ENCODE assay signal across 8 mouse cellular contexts in the genomic region with DNA sequence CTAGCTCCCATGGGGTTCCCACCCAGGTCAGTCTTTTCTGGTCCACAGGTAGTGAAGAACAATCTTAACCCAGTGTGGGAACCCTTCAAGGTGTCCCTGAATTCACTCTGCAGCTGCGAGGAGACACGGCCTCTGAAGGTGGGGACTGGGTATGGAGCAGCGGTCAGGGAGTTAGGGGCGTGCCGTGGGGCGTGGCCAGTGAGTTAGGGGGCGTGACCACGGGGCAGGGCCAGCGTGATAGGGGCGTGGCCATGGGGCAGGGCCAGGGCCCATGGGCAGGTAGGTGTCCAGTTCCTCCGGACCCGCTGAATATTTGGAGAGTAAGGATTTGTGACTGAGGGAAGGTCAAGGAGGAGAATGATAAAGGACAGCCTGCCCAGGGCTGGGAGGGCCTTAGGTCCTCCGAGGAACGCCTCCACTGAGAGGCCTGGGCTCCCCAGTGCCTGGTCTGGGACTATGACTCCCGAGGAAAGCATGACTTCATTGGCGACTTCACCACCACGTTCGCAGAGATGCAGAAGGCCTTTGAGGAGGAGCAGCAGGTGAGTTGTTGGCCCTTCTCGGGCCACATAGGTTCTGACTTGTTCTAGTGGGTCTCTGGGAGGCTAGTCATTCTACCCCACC. TPM values are rescaled to one million over a fixed set of nuclear protein-coding genes. Genes with fewer than 3 reads are reported as not detected.
DNase-seq lines count a peak whose midpoint lies in the region; ATAC-seq and TF ChIP-seq lines count a peak whose summit lies in the region.
"Had no signal": no experiment of that assay in that cellular context is flagged by ENCODE, and none has a peak within 500 bp of the region (broad histone marks: within the 10 kb centered on the region; RNA-seq: fewer than 3 reads in every experiment).

No protein-coding gene starts in this region.

- whole genome bisulfite sequencing in midbrain, postnatal 0 days, result 9% methylated on average over 19 of the region's 19 CpGs
- WGBS in midbrain, embryonic 13.5 days, result 5% methylated on average over 19 of the region's 19 CpGs
- 4% methylated on average over 19 of the region's 19 CpGs for WGBS in embryonic facial prominence, embryonic 10.5 days
- 10% methylated on average over 19 of the region's 19 CpGs for WGBS in lung, embryonic 16.5 days
- WGBS in cerebellum, adult 2 months, result 22% methylated on average over 19 of the region's 19 CpGs

- no peak overlapping the region for H3K4me2 ChIP-seq in midbrain, postnatal 0 days (ENCODE audit: low read depth, low read length, poor library complexity, severe bottlenecking)
- no peak overlapping the region for H3K4me2 ChIP-seq in midbrain, embryonic 13.5 days (replicated peaks)
- no peak overlapping the region for H3K4me2 ChIP-seq in lung, embryonic 16.5 days (ENCODE audit: low read depth, low read length)
- H3K4me2 ChIP-seq: neural tube, embryonic 13.5 days had no signal

- H3K9me3 ChIP-seq in midbrain, postnatal 0 days (ENCODE audit: low read length), result no peaks in the 10 kb centered on the region
- H3K9me3 ChIP-seq in midbrain, embryonic 13.5 days, result no peaks in the 10 kb centered on the region
- no peaks in the 10 kb centered on the region for H3K9me3 ChIP-seq in embryonic facial prominence, embryonic 10.5 days
- H3K9me3 ChIP-seq in lung, embryonic 16.5 days (ENCODE audit: control insufficient read depth, low read length), result no peaks in the 10 kb centered on the region
- H3K9me3 ChIP-seq: neural tube, embryonic 13.5 days had no signal

- H3K9ac ChIP-seq in midbrain, postnatal 0 days (replicated peaks; ENCODE audit: low read length, poor library complexity, severe bottlenecking), result no peak overlapping the region
- H3K9ac ChIP-seq in midbrain, embryonic 13.5 days (replicated peaks), result no peak overlapping the region
- no peak overlapping the region for H3K9ac ChIP-seq in lung, embryonic 16.5 days (ENCODE audit: low read length)
- H3K9ac ChIP-seq: neural tube, embryonic 13.5 days had no signal

- no peak overlapping the region for H3K4me3 ChIP-seq in midbrain, postnatal 0 days (ENCODE audit: low read depth, low read length)
- H3K4me3 ChIP-seq in midbrain, embryonic 13.5 days (replicated peaks), result no peak overlapping the region
- H3K4me3 ChIP-seq in embryonic facial prominence, embryonic 10.5 days, result peak overlapping the region; percentile 41
- no peak overlapping the region for H3K4me3 ChIP-seq in lung, embryonic 16.5 days (ENCODE audit: low read length)
- no peak overlapping the region for H3K4me3 ChIP-seq in cerebellum, adult 2 months (replicated peaks; ENCODE audit: insufficient read depth, low read depth, low read length)
- H3K4me3 ChIP-seq: neural tube, embryonic 13.5 days had no signal

- ATAC-seq in midbrain, postnatal 0 days (ENCODE audit: low FRiP score), result peak; percentile 31; the same call in 1 of the 2 replicates
- ATAC-seq in midbrain, embryonic 13.5 days, result no peak
- ATAC-seq in lung, embryonic 16.5 days (ENCODE audit: low read depth), result peak; percentile 55

- no peak for TF ChIP-seq POLR2A in cerebellum, adult 2 months (IDR thresholded peaks at IDR 0.05; ENCODE audit: borderline replicate concordance, insufficient read depth, low read length)

- no peak overlapping the region for H3K27ac ChIP-seq in midbrain, postnatal 0 days (ENCODE audit: low read depth, low read length)
- no peak overlapping the region for H3K27ac ChIP-seq in midbrain, embryonic 13.5 days
- H3K27ac ChIP-seq in embryonic facial prominence, embryonic 10.5 days (replicated peaks), result no peak overlapping the region
- H3K27ac ChIP-seq in lung, embryonic 16.5 days (ENCODE audit: low read length), result no peak overlapping the region
- no peak overlapping the region for H3K27ac ChIP-seq in cerebellum, adult 2 months (ENCODE audit: insufficient read depth, low read length)
- H3K27ac ChIP-seq: neural tube, embryonic 13.5 days had no signal

- H3K27me3 ChIP-seq in midbrain, postnatal 0 days (ENCODE audit: insufficient read depth, low read length), result peaks cover 8% of the 10 kb centered on the region
- H3K27me3 ChIP-seq in midbrain, embryonic 13.5 days, result peaks cover 26% of the 10 kb centered on the region
- peaks cover 63% of the 10 kb centered on the region for H3K27me3 ChIP-seq in embryonic facial prominence, embryonic 10.5 days (replicated peaks; ENCODE audit: low read depth, poor library complexity, severe bottlenecking)
- peaks cover 8% of the 10 kb centered on the region for H3K27me3 ChIP-seq in lung, embryonic 16.5 days (ENCODE audit: control insufficient read depth, insufficient read depth, low read depth, low read length)
- no peaks in the 10 kb centered on the region for H3K27me3 ChIP-seq in cerebellum, adult 2 months (ENCODE audit: control insufficient read depth, insufficient read depth, low read length)

- no peaks in the 10 kb centered on the region for H3K36me3 ChIP-seq in midbrain, postnatal 0 days (ENCODE audit: insufficient read depth, low read length)
- no peaks in the 10 kb centered on the region for H3K36me3 ChIP-seq in midbrain, embryonic 13.5 days
- no peaks in the 10 kb centered on the region for H3K36me3 ChIP-seq in embryonic facial prominence, embryonic 10.5 days (replicated peaks)
- H3K36me3 ChIP-seq in lung, embryonic 16.5 days (ENCODE audit: control insufficient read depth, insufficient read depth, low read length), result no peaks in the 10 kb centered on the region
- H3K36me3 ChIP-seq: neural tube, embryonic 13.5 days had no signal

- no peak for TF ChIP-seq CTCF in midbrain, postnatal 0 days (IDR thresholded peaks at IDR 0.05)
- TF ChIP-seq CTCF in cerebellum, adult 2 months (IDR thresholded peaks at IDR 0.05; ENCODE audit: borderline replicate concordance, insufficient read depth, low read depth, low read length), result no peak

- no peak for DNase-seq in midbrain, postnatal 0 days (ENCODE audit: low spot score)
- peak; percentile 85 for DNase-seq in embryonic facial prominence, embryonic 10.5 days (ENCODE audit: low spot score)
- peak; percentile 78 for DNase-seq in kidney, adult 9 months
- no peak for DNase-seq in cerebellum, adult 2 months
- no peak for DNase-seq in cerebellum, adult 9-11 months

- H3K4me1 ChIP-seq in midbrain, postnatal 0 days (ENCODE audit: insufficient read depth, low read length), result no peaks in the 10 kb centered on the region
- 0 out of 2 replicates have a peak, but pooled peaks cover 3% of the 10 kb centered on the region for H3K4me1 ChIP-seq in midbrain, embryonic 13.5 days (replicated peaks)
- H3K4me1 ChIP-seq in embryonic facial prominence, embryonic 10.5 days, result peaks cover 41% of the 10 kb centered on the region
- no peaks in the 10 kb centered on the region for H3K4me1 ChIP-seq in lung, embryonic 16.5 days (replicated peaks; ENCODE audit: control insufficient read depth, insufficient read depth, low read length)
- H3K4me1 ChIP-seq in cerebellum, adult 2 months (ENCODE audit: control insufficient read depth, insufficient read depth, low read length), result peaks cover 4% of the 10 kb centered on the region; the same call in 1 of the 2 replicates

RNA-seq across cellular contexts. Expression of a gene that starts 9.1 kb away (rescaled TPM):
- total RNA-seq in midbrain, postnatal 0 days (2014; rRNA removed), result 29.2 and 33.0 TPM in 2 replicates
- 28.0 and 29.1 TPM in 2 replicates for polyA plus RNA-seq in midbrain, postnatal 0 days (2015; fragmentation: Nextera tagmentation; extraction: Ambion mirVana)
- 1.6 and 1.9 TPM in 2 replicates for polyA plus RNA-seq in midbrain, embryonic 13.5 days (2015; fragmentation: Nextera tagmentation; extraction: Ambion mirVana)
- 1.8 and 2.0 TPM in 2 replicates for polyA plus RNA-seq in embryonic facial prominence, embryonic 10.5 days (2016; fragmentation: Nextera tagmentation; extraction: Ambion mirVana)
- 0.73 and 0.83 TPM in 2 replicates for polyA plus RNA-seq in lung, embryonic 16.5 days (2015; fragmentation: Nextera tagmentation; extraction: Ambion mirVana)
- 6.2 and 7.1 TPM in 2 replicates for polyA plus RNA-seq in cerebellum, adult 2 months (2012; rRNA removed)

RNA-seq across cellular contexts. Expression of a gene that starts 24.2 kb away (rescaled TPM):
- 2,117 and 2,785 TPM in 2 replicates for total RNA-seq in midbrain, postnatal 0 days (2014; rRNA removed)
- 801 and 821 TPM in 2 replicates for polyA plus RNA-seq in midbrain, postnatal 0 days (2015; fragmentation: Nextera tagmentation; extraction: Ambion mirVana)
- 776 and 798 TPM in 2 replicates for polyA plus RNA-seq in midbrain, embryonic 13.5 days (2015; fragmentation: Nextera tagmentation; extraction: Ambion mirVana)
- 1,419 and 1,432 TPM in 2 replicates for polyA plus RNA-seq in embryonic facial prominence, embryonic 10.5 days (2016; fragmentation: Nextera tagmentation; extraction: Ambion mirVana)
- 1,316 and 1,484 TPM in 2 replicates for polyA plus RNA-seq in lung, embryonic 16.5 days (2015; fragmentation: Nextera tagmentation; extraction: Ambion mirVana)
- polyA plus RNA-seq in cerebellum, adult 2 months (2012; rRNA removed), result 829 and 864 TPM in 2 replicates

RNA-seq across cellular contexts. Expression of a gene that starts 31.8 kb away (rescaled TPM):
- 0.80 and 2.8 TPM in 2 replicates for total RNA-seq in midbrain, postnatal 0 days (2014; rRNA removed)
- polyA plus RNA-seq in midbrain, postnatal 0 days (2015; fragmentation: Nextera tagmentation; extraction: Ambion mirVana), result 1.1 and 2.2 TPM in 2 replicates
- polyA plus RNA-seq in midbrain, embryonic 13.5 days (2015; fragmentation: Nextera tagmentation; extraction: Ambion mirVana), result 0.77 and 1.0 TPM in 2 replicates
- 8.2 and 8.5 TPM in 2 replicates for polyA plus RNA-seq in embryonic facial prominence, embryonic 10.5 days (2016; fragmentation: Nextera tagmentation; extraction: Ambion mirVana)
- polyA plus RNA-seq in lung, embryonic 16.5 days (2015; fragmentation: Nextera tagmentation; extraction: Ambion mirVana), result 21.2 and 24.7 TPM in 2 replicates
- 0.39 and 0.60 TPM in 2 replicates for polyA plus RNA-seq in cerebellum, adult 2 months (2012; rRNA removed)

RNA-seq across cellular contexts. Expression of a gene that starts 59.7 kb away (rescaled TPM):
- total RNA-seq in midbrain, postnatal 0 days (2014; rRNA removed), result 0.38 and 0.60 TPM in 2 replicates
- polyA plus RNA-seq in midbrain, postnatal 0 days (2015; fragmentation: Nextera tagmentation; extraction: Ambion mirVana), result 0.11 and 0.33 TPM in 2 replicates
- polyA plus RNA-seq in midbrain, embryonic 13.5 days (2015; fragmentation: Nextera tagmentation; extraction: Ambion mirVana), result not detected in 2 replicates
- 10.5 and 13.0 TPM in 2 replicates for polyA plus RNA-seq in embryonic facial prominence, embryonic 10.5 days (2016; fragmentation: Nextera tagmentation; extraction: Ambion mirVana)
- polyA plus RNA-seq in lung, embryonic 16.5 days (2015; fragmentation: Nextera tagmentation; extraction: Ambion mirVana), result 15.4 and 20.9 TPM in 2 replicates
- polyA plus RNA-seq in cerebellum, adult 2 months (2012; rRNA removed), result 0.16 and 0.59 TPM in 2 replicates

Comparison
In these comparisons a context has a peak if more than half of its experiments do, and no peak if none do; other contexts are left out.
1. DNase-seq: peak in embryonic facial prominence, embryonic 10.5 days (single experiment) and kidney, adult 9 months (single experiment); none in midbrain, postnatal 0 days (single experiment), cerebellum, adult 2 months (0 of 2) and cerebellum, adult 9-11 months (single experiment).